Mouse (Mus musculus) kidney, postnatal 25 days (tissue): ENCODE data around the gene Gm10770.
"Not testable (repeated sequence)": the region's sequence is repeated elsewhere in the genome, so short reads cannot be mapped to it uniquely, and the experiment has no call there.

Source experiments
- DNase-seq, 2 experiments: peaks; one replicate each; pipeline ENCODE4 v3.0.0; 2021; ENCODE audit warnings: mixed read lengths in 2 of 2

The Gm10770 gene

GRCm38 (mm10) chr2:150179579-150179978 lies at the start of gene Gm10770:
Gene Gm10770, minus strand, starts transcription at chr2:150179679.
- DNase-seq, result not testable (repeated sequence)

- not testable (repeated sequence) for DNase-seq
These were observed 43.8 kb upstream of the Gm10770 start for GRCm38 (mm10) chr2:150223263-150223662.

GRCm38 (mm10) chr2:150218363-150218725 lies 38.9 kb upstream of the Gm10770 start:
- not testable (repeated sequence) for DNase-seq

GRCm38 (mm10) chr2:150217600-150218362 lies 38.3 kb upstream of the Gm10770 start, which contains the start of gene Zfp937:
Gene Zfp937, plus strand, starts transcription at chr2:150218073.
- DNase-seq, result peak; percentile 86 to 91

- DNase-seq, result not testable (repeated sequence)
These were observed 2.1 kb upstream of the Gm10770 start, which contains the start of gene Gm14139 for GRCm38 (mm10) chr2:150181570-150181999. Gene Gm14139, plus strand, starts transcription at chr2:150181755.

- not testable (repeated sequence) for DNase-seq
These were observed 1.6 kb upstream of the Gm10770 start for GRCm38 (mm10) chr2:150181046-150181445.

- DNase-seq, result no peak
These were observed 5.6 kb downstream of the Gm10770 start for GRCm38 (mm10) chr2:150173833-150174232.

- DNase-seq, result no peak
These were observed 12.8 kb downstream of the Gm10770 start for GRCm38 (mm10) chr2:150166703-150167102.

GRCm38 (mm10) chr2:150136435-150136897 lies 43.0 kb downstream of the Gm10770 start, which contains the start of gene Zfp120:
Gene Zfp120, minus strand, starts transcription at chr2:150136708.
- peak; percentile 86 to 93 for DNase-seq

- no peak for DNase-seq
These were observed 46.7 kb downstream of the Gm10770 start for GRCm38 (mm10) chr2:150132773-150133172.

- DNase-seq, result not testable (repeated sequence)
These were observed 47.5 kb downstream of the Gm10770 start for GRCm38 (mm10) chr2:150132002-150132401.
